Comparison of ENCODE assay signal across 8 mouse cellular contexts in genomic region chr7:24298635-24298972, GRCm38 (mm10). TPM values are rescaled to one million over a fixed set of nuclear protein-coding genes. Genes with fewer than 3 reads are reported as not detected.
DNase-seq lines count a peak whose midpoint lies in the region; ATAC-seq lines count a peak whose summit lies in the region.

No protein-coding gene starts in this region.

- H3K4me3 ChIP-seq in limb, embryonic 11.5 days (ENCODE audit: low read depth, low read length), result peak overlapping the region; percentile 61
- peak overlapping the region; percentile 76 for H3K4me3 ChIP-seq in stomach, embryonic 14.5 days (ENCODE audit: low read depth, low read length)

- under 1% methylated on average over 12 of the region's 12 CpGs for WGBS in limb, embryonic 11.5 days
- WGBS in stomach, embryonic 14.5 days, result under 1% methylated on average over 12 of the region's 12 CpGs

- H3K27me3 ChIP-seq in limb, embryonic 11.5 days (ENCODE audit: control insufficient read depth, insufficient read depth, low read length), result no peaks in the 10 kb centered on the region
- no peaks in the 10 kb centered on the region for H3K27me3 ChIP-seq in stomach, embryonic 14.5 days (ENCODE audit: control insufficient read depth, insufficient read depth, low read length)

- H3K36me3 ChIP-seq in limb, embryonic 11.5 days (ENCODE audit: control insufficient read depth, insufficient read depth, low read length), result peaks cover 7% of the 10 kb centered on the region; the same call in 1 of the 2 replicates
- H3K36me3 ChIP-seq in stomach, embryonic 14.5 days (ENCODE audit: control insufficient read depth, insufficient read depth, low read length), result peaks cover 35% of the 10 kb centered on the region

- ATAC-seq in limb, embryonic 11.5 days (ENCODE audit: insufficient number of reproducible peaks, low FRiP score, low TSS enrichment, low read depth), result peak; percentile 51
- ATAC-seq in stomach, embryonic 14.5 days (ENCODE audit: insufficient number of reproducible peaks, insufficient read depth, low FRiP score, low read depth), result no peak

- H3K9ac ChIP-seq in limb, embryonic 11.5 days (ENCODE audit: low read length), result peak overlapping the region; percentile 80
- H3K9ac ChIP-seq in stomach, embryonic 14.5 days (replicated peaks; ENCODE audit: low read depth, low read length), result peak overlapping the region; percentile 74

- peak overlapping the region; percentile 91 for H3K27ac ChIP-seq in limb, embryonic 11.5 days (replicated peaks; ENCODE audit: low read depth, low read length)
- H3K27ac ChIP-seq in stomach, embryonic 14.5 days (ENCODE audit: low read length), result peak overlapping the region; percentile 92

- H3K4me1 ChIP-seq in limb, embryonic 11.5 days (ENCODE audit: control insufficient read depth, insufficient read depth, low read length), result no peaks in the 10 kb centered on the region
- H3K4me1 ChIP-seq in stomach, embryonic 14.5 days (ENCODE audit: control insufficient read depth, insufficient read depth, low read length), result peaks cover 9% of the 10 kb centered on the region

- H3K4me2 ChIP-seq in limb, embryonic 11.5 days (ENCODE audit: low read depth, severe bottlenecking), result peak overlapping the region; percentile 84
- H3K4me2 ChIP-seq in stomach, embryonic 14.5 days (replicated peaks; ENCODE audit: low read depth, low read length), result peak overlapping the region; percentile 74

- H3K9me3 ChIP-seq in limb, embryonic 11.5 days (ENCODE audit: control insufficient read depth, low read length), result peaks cover 3% of the 10 kb centered on the region; the same call in 1 of the 2 replicates
- H3K9me3 ChIP-seq in stomach, embryonic 14.5 days (ENCODE audit: control insufficient read depth, low read depth, low read length), result no peaks in the 10 kb centered on the region

- peak; percentile 62 for DNase-seq in cerebellum, adult 9-11 months
- no peak for DNase-seq in cerebellum, postnatal 36 days
- DNase-seq in right cerebral cortex, postnatal 14 days, result peak; percentile 22
- DNase-seq in right cerebral cortex, postnatal 10 days (ENCODE audit: low spot score in 2 of 2), result no peak
- DNase-seq in limb, embryonic 11.5 days (ENCODE audit: low spot score), result no peak
- no peak for DNase-seq in urinary bladder, adult 18-20 months (ENCODE audit: low spot score in 2 of 2)
- DNase-seq in kidney, postnatal 10 days, result no peak

RNA-seq across cellular contexts. Expression of gene Zfp61, which starts 2.4 kb away (rescaled TPM):
- 50.1 and 51.2 TPM in 2 replicates for polyA plus RNA-seq in limb, embryonic 11.5 days (2014; fragmentation: Nextera tagmentation; extraction: Ambion mirVana)
- polyA plus RNA-seq in stomach, embryonic 14.5 days (2014; fragmentation: Nextera tagmentation; extraction: Ambion mirVana), result 35.3 and 42.7 TPM in 2 replicates

RNA-seq across cellular contexts. Expression of gene Zfp94, which starts 17.9 kb away (rescaled TPM):
- 13.2 and 14.2 TPM in 2 replicates for polyA plus RNA-seq in limb, embryonic 11.5 days (2014; fragmentation: Nextera tagmentation; extraction: Ambion mirVana)
- polyA plus RNA-seq in stomach, embryonic 14.5 days (2014; fragmentation: Nextera tagmentation; extraction: Ambion mirVana), result 10.6 and 13.2 TPM in 2 replicates

RNA-seq across cellular contexts. Expression of gene Zfp93, which starts 28.4 kb away (rescaled TPM):
- polyA plus RNA-seq in limb, embryonic 11.5 days (2014; fragmentation: Nextera tagmentation; extraction: Ambion mirVana), result 10.4 and 10.6 TPM in 2 replicates
- 8.3 and 9.7 TPM in 2 replicates for polyA plus RNA-seq in stomach, embryonic 14.5 days (2014; fragmentation: Nextera tagmentation; extraction: Ambion mirVana)

RNA-seq across cellular contexts. Expression of gene Tescl, which starts 35.1 kb away (rescaled TPM):
- polyA plus RNA-seq in limb, embryonic 11.5 days (2014; fragmentation: Nextera tagmentation; extraction: Ambion mirVana), result not detected in 2 replicates
- polyA plus RNA-seq in stomach, embryonic 14.5 days (2014; fragmentation: Nextera tagmentation; extraction: Ambion mirVana), result 0.41 TPM in 1 of 2 replicates, not detected in the other

RNA-seq across cellular contexts. Expression of gene Zfp108, which starts 44.0 kb away (rescaled TPM):
- polyA plus RNA-seq in limb, embryonic 11.5 days (2014; fragmentation: Nextera tagmentation; extraction: Ambion mirVana), result 3.1 and 3.8 TPM in 2 replicates
- polyA plus RNA-seq in stomach, embryonic 14.5 days (2014; fragmentation: Nextera tagmentation; extraction: Ambion mirVana), result 4.5 and 4.7 TPM in 2 replicates

Comparison
In these comparisons a context has a peak if more than half of its experiments do, and no peak if none do; other contexts are left out.
1. DNase-seq: peak in cerebellum, adult 9-11 months (single experiment) and right cerebral cortex, postnatal 14 days (single experiment); none in cerebellum, postnatal 36 days (0 of 2), right cerebral cortex, postnatal 10 days (0 of 2), limb, embryonic 11.5 days (single experiment), urinary bladder, adult 18-20 months (0 of 2) and kidney, postnatal 10 days (single experiment).